9 mouse cellular contexts compared by ENCODE assay signal in the genomic region with DNA sequence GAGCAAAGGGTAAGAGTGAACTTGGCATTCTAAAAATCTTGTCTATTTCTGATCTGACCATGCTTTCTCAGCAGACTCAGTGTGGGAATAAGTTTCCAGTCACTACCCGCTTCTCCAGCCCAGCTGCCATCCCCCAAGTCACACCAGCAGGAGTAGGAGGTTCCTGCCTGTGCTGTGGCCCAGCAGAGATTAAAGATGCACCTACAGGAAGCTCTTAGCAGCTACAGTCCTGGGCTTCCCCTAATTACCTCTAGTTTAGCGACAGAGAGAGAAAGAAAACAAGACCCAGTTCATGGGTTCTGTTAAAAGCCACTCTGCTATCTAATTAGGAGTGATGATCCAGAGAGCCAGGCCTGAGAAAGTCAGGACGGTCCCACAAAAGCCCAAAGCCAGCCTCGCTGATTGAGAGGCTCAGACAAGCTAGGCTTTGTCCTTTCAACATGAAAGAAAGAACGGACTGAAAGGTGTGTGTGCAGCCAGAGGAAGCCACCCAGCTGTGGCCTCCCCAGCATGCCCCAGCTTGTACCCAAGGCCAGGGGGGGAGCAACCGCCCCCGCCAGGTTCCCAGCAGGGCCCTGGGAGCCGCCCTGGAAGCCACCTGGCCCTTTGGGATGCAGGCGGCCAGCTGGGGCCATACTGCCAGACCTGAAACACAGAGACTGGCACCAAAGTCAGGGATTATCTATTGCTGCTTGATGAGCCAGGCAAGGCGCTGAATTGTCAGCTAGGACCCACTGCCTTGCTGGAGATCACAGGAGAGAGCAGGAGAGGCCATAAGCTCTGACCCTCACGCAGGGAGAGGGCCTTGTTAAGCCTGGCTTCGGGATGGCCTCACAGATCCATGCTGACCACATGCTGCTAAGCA. TPM values are rescaled to one million over a fixed set of nuclear protein-coding genes. Genes with fewer than 3 reads are reported as not detected.
DNase-seq lines count a peak whose midpoint lies in the region; ATAC-seq lines count a peak whose summit lies in the region.
"Had no signal": no experiment of that assay in that cellular context is flagged by ENCODE, and none has a peak within 500 bp of the region (broad histone marks: within the 10 kb centered on the region; RNA-seq: fewer than 3 reads in every experiment).

No protein-coding gene starts in this region.

- H3K36me3 ChIP-seq in heart, embryonic 14.5 days (ENCODE audit: control insufficient read depth, insufficient read depth, low read length) = 0 out of 2 replicates have a peak, but pooled peaks cover 3% of the 10 kb centered on the region
- H3K36me3 ChIP-seq in forebrain, embryonic 16.5 days (ENCODE audit: control insufficient read depth, insufficient read depth) = no peaks in the 10 kb centered on the region
- no peaks in the 10 kb centered on the region for H3K36me3 ChIP-seq in midbrain, embryonic 11.5 days (ENCODE audit: control insufficient read depth, insufficient read depth, low read length)

- peak overlapping the region; percentile 91 for H3K9ac ChIP-seq in heart, embryonic 14.5 days (ENCODE audit: low read length)
- peak overlapping the region; percentile 8; the same call in 1 of the 2 replicates for H3K9ac ChIP-seq in forebrain, embryonic 16.5 days (replicated peaks; ENCODE audit: low read depth, low read length)
- no peak overlapping the region; the same call in 1 of the 2 replicates for H3K9ac ChIP-seq in midbrain, embryonic 11.5 days (ENCODE audit: low read length)

- no peak for ATAC-seq in heart, embryonic 14.5 days (ENCODE audit: insufficient number of reproducible peaks, insufficient read depth, low FRiP score, low read depth)
- ATAC-seq in CD4-positive, CD25-positive, alpha-beta regulatory T cell, adult 4 months = peak; percentile 76
- no peak for ATAC-seq in forebrain, embryonic 16.5 days
- no peak for ATAC-seq in midbrain, embryonic 11.5 days (ENCODE audit: low FRiP score)
- ATAC-seq in megakaryocyte, adult 5-6 weeks (ENCODE audit: poor library complexity, severe bottlenecking) = no peak

- no peaks in the 10 kb centered on the region for H3K9me3 ChIP-seq in heart, embryonic 14.5 days (ENCODE audit: control insufficient read depth, low read length)
- H3K9me3 ChIP-seq in forebrain, embryonic 16.5 days (ENCODE audit: control insufficient read depth, low read length) = no peaks in the 10 kb centered on the region
- H3K9me3 ChIP-seq in midbrain, embryonic 11.5 days (ENCODE audit: control insufficient read depth, low read length) = no peaks in the 10 kb centered on the region

- peak overlapping the region; percentile 58 to 82 for H3K4me3 ChIP-seq in heart, embryonic 14.5 days (ENCODE audit: control insufficient read depth in 1 of 2, insufficient read depth in 1 of 2, low read depth in 1 of 2, low read length in 2 of 2)
- 0 out of 2 replicates have a peak overlapping the region, but pooled peaks have one; percentile 4 for H3K4me3 ChIP-seq in forebrain, embryonic 16.5 days (replicated peaks; ENCODE audit: low read length)
- H3K4me3 ChIP-seq in midbrain, embryonic 11.5 days (ENCODE audit: low read depth, low read length) = peak overlapping the region; percentile 0

- H3K27ac ChIP-seq in heart, embryonic 14.5 days (replicated peaks in 1 of 2; ENCODE audit: control insufficient read depth in 1 of 2, insufficient read depth in 1 of 2, low read depth in 2 of 2, low read length in 2 of 2) = peak overlapping the region; percentile 70 to 93
- no peak overlapping the region for H3K27ac ChIP-seq in forebrain, embryonic 16.5 days (ENCODE audit: low read length)
- H3K27ac ChIP-seq in midbrain, embryonic 11.5 days (ENCODE audit: low read depth, low read length) = 0 out of 2 replicates have a peak overlapping the region, but pooled peaks have one; percentile 36

- intact Hi-C loops in left cerebral cortex, postnatal 36 days (cut with DNase I) = no loop called here

- peaks cover 41% of the 10 kb centered on the region for H3K27me3 ChIP-seq in heart, embryonic 14.5 days (ENCODE audit: control insufficient read depth, insufficient read depth, low read length)
- H3K27me3 ChIP-seq in forebrain, embryonic 16.5 days (replicated peaks; ENCODE audit: control insufficient read depth, insufficient read depth, low read length) = peaks cover 62% of the 10 kb centered on the region
- peaks cover 83% of the 10 kb centered on the region for H3K27me3 ChIP-seq in midbrain, embryonic 11.5 days (ENCODE audit: control insufficient read depth, insufficient read depth, low read length)

- no peak for DNase-seq in heart, adult 8-10 months (ENCODE audit: low spot score)
- peak; percentile 90 for DNase-seq in midbrain, embryonic 11.5 days (ENCODE audit: low spot score, missing footprints)
- no peak for DNase-seq in left cerebral cortex, postnatal 36 days (ENCODE audit: low spot score in 2 of 2)
- DNase-seq in gastrocnemius, adult 18-20 months (ENCODE audit: low spot score) = no peak
- DNase-seq: lung, postnatal 14 days had no signal

- 20% methylated on average over 12 of the region's 12 CpGs for WGBS in heart, embryonic 14.5 days
- 18% methylated on average over 12 of the region's 12 CpGs for WGBS in forebrain, embryonic 16.5 days
- 5% methylated on average over 12 of the region's 12 CpGs for WGBS in midbrain, embryonic 11.5 days

- H3K4me1 ChIP-seq in heart, embryonic 14.5 days (ENCODE audit: control insufficient read depth in 2 of 2, insufficient read depth in 2 of 2, low read length in 2 of 2) = peaks cover 17 to 48% of the 10 kb centered on the region in 2 experiments; a peak in 3 of 4 replicates
- H3K4me1 ChIP-seq in forebrain, embryonic 16.5 days (replicated peaks; ENCODE audit: control insufficient read depth, insufficient read depth, low read length) = peaks cover 42% of the 10 kb centered on the region
- peaks cover 61% of the 10 kb centered on the region for H3K4me1 ChIP-seq in midbrain, embryonic 11.5 days (ENCODE audit: control insufficient read depth, insufficient read depth, low read length)

- H3K4me2 ChIP-seq in heart, embryonic 14.5 days (ENCODE audit: low read length) = peak overlapping the region; percentile 88
- H3K4me2 ChIP-seq in forebrain, embryonic 16.5 days (ENCODE audit: low read length) = no peak overlapping the region
- H3K4me2 ChIP-seq in midbrain, embryonic 11.5 days = peak overlapping the region; percentile 85

RNA-seq across cellular contexts. Expression of gene Bmp7, which starts 2.6 kb away (rescaled TPM):
- polyA plus RNA-seq in heart, embryonic 14.5 days (2014; fragmentation: Nextera tagmentation; extraction: Ambion mirVana) = 50.5 and 53.7 TPM in 2 replicates
- 1 to 10 TPM in 1 of 4 experiments, under 1 TPM in 3; 0.59 to 1.4 (median 0.74) TPM for total RNA-seq in heart, adult 8-10 months (2022)
- polyA plus RNA-seq in CD4-positive, CD25-positive, alpha-beta regulatory T cell, adult 4 months (2017; shearing (Covaris generic)) = 10 to 100 TPM; 11.6 to 18.9 TPM
- 7.4 and 9.7 TPM in 2 replicates for polyA plus RNA-seq in forebrain, embryonic 16.5 days (2015; fragmentation: Nextera tagmentation; extraction: Ambion mirVana)
- polyA plus RNA-seq in midbrain, embryonic 11.5 days (2014; fragmentation: Nextera tagmentation; extraction: Ambion mirVana) = 17.3 and 20.2 TPM in 2 replicates
- total RNA-seq in megakaryocyte, adult 5-6 weeks (2015) = 0.43 TPM in 1 of 2 replicates, not detected in the other
- 0.04 and 0.37 TPM in 2 replicates for total RNA-seq in megakaryocyte, adult 5-6 weeks (2017)
- 10 to 100 TPM in 1 of 2 experiments, 1 to 10 TPM in 1; 9.4 to 12.7 TPM for total RNA-seq in left cerebral cortex, postnatal 36 days (2021)
- total RNA-seq in gastrocnemius, adult 18-20 months (2021) = under 1 TPM; 0.45 to 0.68 TPM

RNA-seq across cellular contexts. Expression of gene Spo11, which starts 39.9 kb away (rescaled TPM):
- polyA plus RNA-seq in heart, embryonic 14.5 days (2014; fragmentation: Nextera tagmentation; extraction: Ambion mirVana) = 0.32 TPM in 1 of 2 replicates, not detected in the other
- not detected for total RNA-seq in heart, adult 8-10 months (2022)
- 1 to 10 TPM; 3.3 to 3.8 TPM for polyA plus RNA-seq in CD4-positive, CD25-positive, alpha-beta regulatory T cell, adult 4 months (2017; shearing (Covaris generic))
- 0.68 and 0.75 TPM in 2 replicates for polyA plus RNA-seq in forebrain, embryonic 16.5 days (2015; fragmentation: Nextera tagmentation; extraction: Ambion mirVana)
- 0.25 and 0.26 TPM in 2 replicates for polyA plus RNA-seq in midbrain, embryonic 11.5 days (2014; fragmentation: Nextera tagmentation; extraction: Ambion mirVana)
- total RNA-seq in megakaryocyte, adult 5-6 weeks (2015) = 0.64 and 1.0 TPM in 2 replicates
- total RNA-seq in megakaryocyte, adult 5-6 weeks (2017) = 0.04 TPM in 1 of 2 replicates, not detected in the other
- total RNA-seq in left cerebral cortex, postnatal 36 days (2021) = under 1 TPM; 0.17 to 0.70 TPM
- not detected for total RNA-seq in gastrocnemius, adult 18-20 months (2021)

Comparison
In these comparisons a context has a peak if more than half of its experiments do, and no peak if none do; other contexts are left out.
1. H3K4me3 ChIP-seq: peak in every context shown above with its lines; median percentile 70 in heart, embryonic 14.5 days; 4 in forebrain, embryonic 16.5 days; 0 in midbrain, embryonic 11.5 days.
2. RNA of gene Bmp7, which starts 2.6 kb away (total RNA-seq): 9.4 to 12.7 TPM in left cerebral cortex, postnatal 36 days; 0.59 to 1.4 TPM in heart, adult 8-10 months, 0.45 to 0.68 TPM in gastrocnemius, adult 18-20 months and 0.04 to 0.43 TPM in megakaryocyte, adult 5-6 weeks; every median in the first group is over 4 times any median in the second.